Mouse (Mus musculus) olfactory bulb, adult 2 months (tissue): ENCODE data around the gene Lect2. TPM values are rescaled to one million over a fixed set of nuclear protein-coding genes. Genes with fewer than 3 reads are reported as not detected.

Experiments
- H3K27ac ChIP-seq: fragments of 200-500 bp; 2 replicates; pipeline ENCODE4 v1.5.1; 2012; ENCODE audit warnings: low read depth, low read length; ENCODE audit not compliant: insufficient read depth
- H3K4me1 ChIP-seq: fragments of 200-500 bp; 2 replicates; pipeline ENCODE4 v1.6.1; 2012; ENCODE audit warnings: low read length; ENCODE audit not compliant: control insufficient read depth, insufficient read depth
- H3K4me3 ChIP-seq: fragments of 200-500 bp; 2 replicates; pipeline ENCODE4 v1.5.1; 2012; ENCODE audit warnings: mild to moderate bottlenecking, low read depth, low read length, moderate library complexity; ENCODE audit not compliant: insufficient read depth
- CTCF ChIP-seq: fragments of 200-500 bp; IDR thresholded peaks from 2 replicates; pipeline ENCODE4 v1.5.1; 2012; ENCODE audit warnings: low read depth, mild to moderate bottlenecking, low read length, moderate library complexity; ENCODE audit not compliant: insufficient read depth
- POLR2A ChIP-seq: fragments of 200-500 bp; IDR thresholded peaks from 2 replicates; pipeline ENCODE4 v1.6.1; 2012; ENCODE audit warnings: mild to moderate bottlenecking, low read depth, low read length, moderate library complexity; ENCODE audit not compliant: insufficient read depth
- WGBS: fragments of 180-500 bp; shearing (Covaris S2); methylation state at CpG from one replicate; pipeline ENCODE4 v1.1.7; 2018; 5-methylcytosine and 5-hydroxymethylcytosine counted together
- polyA plus RNA-seq: library from polyadenylated mRNA; stranded (reverse); fragments of >200 nt; gene quantifications from 2 replicates; pipeline ENCODE4 v1.2.4, GENCODE M21; 2012; ENCODE audit warnings: low replicate concordance; ENCODE audit not compliant: missing spikeins, insufficient read depth, insufficient read length

Lect2 gene
- polyA plus RNA-seq, 1 experiment = not detected

GRCm38 (mm10) chr13:56550574-56550973 lies 2.3 kb upstream of the Lect2 start:
- no peak for TF ChIP-seq POLR2A
- TF ChIP-seq CTCF = no peak
- H3K4me3 ChIP-seq = no peak overlapping the region
- 40% methylated on average over 1 of the region's 1 CpGs for WGBS
- peaks cover 2% of the 10 kb centered on the region; the same call in 1 of the 2 replicates for H3K4me1 ChIP-seq
- H3K27ac ChIP-seq = no peak overlapping the region

GRCm38 (mm10) chr13:56549364-56549763 lies 1.1 kb upstream of the Lect2 start:
- WGBS = 76% methylated on average over 4 of the region's 4 CpGs

GRCm38 (mm10) chr13:56544956-56545355 lies 3.3 kb downstream of the Lect2 start:
- H3K27ac ChIP-seq = no peak overlapping the region

More at GRCm38 (mm10) chr13:56549364-56549763, 1.1 kb upstream of the Lect2 start:
- no peak overlapping the region for H3K4me3 ChIP-seq
- peaks cover 4% of the 10 kb centered on the region; the same call in 1 of the 2 replicates for H3K4me1 ChIP-seq
- TF ChIP-seq CTCF = no peak
- TF ChIP-seq POLR2A = no peak
- H3K27ac ChIP-seq = no peak overlapping the region

GRCm38 (mm10) chr13:56543805-56544204 lies 4.5 kb downstream of the Lect2 start:
- 0 out of 2 replicates have a peak, but pooled peaks cover 2% of the 10 kb centered on the region for H3K4me1 ChIP-seq
- TF ChIP-seq POLR2A (no peak), CTCF (no peak)
- no peak overlapping the region for H3K27ac ChIP-seq
- H3K4me3 ChIP-seq = no peak overlapping the region
- WGBS = 84% methylated on average over 9 of the region's 9 CpGs

More at GRCm38 (mm10) chr13:56544956-56545355, 3.3 kb downstream of the Lect2 start:
- Histone ChIP-seq H3K4me1 (0 out of 2 replicates have a peak, but pooled peaks cover 2% of the 10 kb centered on the region), H3K4me3 (no peak overlapping the region)
- no peak for TF ChIP-seq CTCF
- no peak for TF ChIP-seq POLR2A
- 74% methylated on average over 3 of the region's 3 CpGs for WGBS

- TF ChIP-seq CTCF (no peak), POLR2A (no peak)
- no peak overlapping the region for H3K4me3 ChIP-seq
- WGBS = 94% methylated on average over 4 of the region's 4 CpGs
- no peak overlapping the region for H3K27ac ChIP-seq
- 0 out of 2 replicates have a peak, but pooled peaks cover 2% of the 10 kb centered on the region for H3K4me1 ChIP-seq
Observed at GRCm38 (mm10) chr13:56539846-56540245, 8.5 kb downstream of the Lect2 start.

- H3K4me1 ChIP-seq = no peaks in the 10 kb centered on the region
- H3K27ac ChIP-seq = no peak overlapping the region
- 91% methylated on average over 12 of the region's 12 CpGs for WGBS
- no peak for TF ChIP-seq POLR2A
- TF ChIP-seq CTCF = no peak
- H3K4me3 ChIP-seq = no peak overlapping the region
Observed at GRCm38 (mm10) chr13:56537026-56537425, 11.3 kb downstream of the Lect2 start.

GRCm38 (mm10) chr13:56535570-56535969 lies 12.7 kb downstream of the Lect2 start:
- Histone ChIP-seq H3K27ac (no peak overlapping the region), H3K4me1 (no peaks in the 10 kb centered on the region), H3K4me3 (no peak overlapping the region)
- 79% methylated on average over 5 of the region's 5 CpGs for WGBS
- TF ChIP-seq CTCF (no peak), POLR2A (no peak)

GRCm38 (mm10) chr13:56534931-56535330 lies 13.4 kb downstream of the Lect2 start:
- no peak for TF ChIP-seq POLR2A
- TF ChIP-seq CTCF = no peak
- H3K4me3 ChIP-seq = no peak overlapping the region
- no peaks in the 10 kb centered on the region for H3K4me1 ChIP-seq
- H3K27ac ChIP-seq = no peak overlapping the region
- WGBS = 83% methylated on average over 5 of the region's 5 CpGs

- TF ChIP-seq CTCF (no peak), POLR2A (no peak)
- Histone ChIP-seq H3K4me3 (no peak overlapping the region), H3K4me1 (no peaks in the 10 kb centered on the region), H3K27ac (no peak overlapping the region)
- WGBS = 65% methylated on average over 8 of the region's 8 CpGs
Observed at GRCm38 (mm10) chr13:56529685-56530084, 18.6 kb downstream of the Lect2 start.

- no peak overlapping the region for H3K27ac ChIP-seq
- H3K4me3 ChIP-seq = no peak overlapping the region
- no peaks in the 10 kb centered on the region for H3K4me1 ChIP-seq
- TF ChIP-seq POLR2A (no peak), CTCF (no peak)
- 60% methylated on average over 4 of the region's 4 CpGs for WGBS
Observed at GRCm38 (mm10) chr13:56529031-56529430, 19.3 kb downstream of the Lect2 start.
